Mouse (Mus musculus) erythroid progenitor cell, adult 5-6 weeks (primary cell): ENCODE results near the gene Zfp710. TPM values are rescaled to one million over a fixed set of nuclear protein-coding genes. Genes with fewer than 3 reads are reported as not detected.
"Not testable (repeated sequence)": the region's sequence is repeated elsewhere in the genome, so short reads cannot be mapped to it uniquely, and the experiment has no call there.

Experiments used
- ATAC-seq: replicated peaks from 2 replicates; pipeline ENCODE4 v1.8.0; 2016; ENCODE audit warnings: moderate number of reproducible peaks, mild to moderate bottlenecking, moderate TSS enrichment, inconsistent platforms; ENCODE audit not compliant: poor library complexity, low FRiP score, severe bottlenecking
- total RNA-seq, 2 experiments: library from RNA; stranded (forward) in 1 of 2; stranded (reverse) in 1 of 2; fragments of 150-400 nt in 1 of 2; fragments of 186-747, 209-891 nt in 1 of 2; gene quantifications; 2 replicates each; pipeline versions ENCODE4 v1.2.3 to v1.2.4; 2015 to 2017; ENCODE audit warnings: low replicate concordance in 2 of 2

Zfp710 gene
- total RNA-seq (2015; ENCODE audit: low replicate concordance) (5.4 and 10.9 TPM in 2 replicates), total RNA-seq (2017; ENCODE audit: low replicate concordance) (2.4 and 3.6 TPM in 2 replicates)

DNA sequence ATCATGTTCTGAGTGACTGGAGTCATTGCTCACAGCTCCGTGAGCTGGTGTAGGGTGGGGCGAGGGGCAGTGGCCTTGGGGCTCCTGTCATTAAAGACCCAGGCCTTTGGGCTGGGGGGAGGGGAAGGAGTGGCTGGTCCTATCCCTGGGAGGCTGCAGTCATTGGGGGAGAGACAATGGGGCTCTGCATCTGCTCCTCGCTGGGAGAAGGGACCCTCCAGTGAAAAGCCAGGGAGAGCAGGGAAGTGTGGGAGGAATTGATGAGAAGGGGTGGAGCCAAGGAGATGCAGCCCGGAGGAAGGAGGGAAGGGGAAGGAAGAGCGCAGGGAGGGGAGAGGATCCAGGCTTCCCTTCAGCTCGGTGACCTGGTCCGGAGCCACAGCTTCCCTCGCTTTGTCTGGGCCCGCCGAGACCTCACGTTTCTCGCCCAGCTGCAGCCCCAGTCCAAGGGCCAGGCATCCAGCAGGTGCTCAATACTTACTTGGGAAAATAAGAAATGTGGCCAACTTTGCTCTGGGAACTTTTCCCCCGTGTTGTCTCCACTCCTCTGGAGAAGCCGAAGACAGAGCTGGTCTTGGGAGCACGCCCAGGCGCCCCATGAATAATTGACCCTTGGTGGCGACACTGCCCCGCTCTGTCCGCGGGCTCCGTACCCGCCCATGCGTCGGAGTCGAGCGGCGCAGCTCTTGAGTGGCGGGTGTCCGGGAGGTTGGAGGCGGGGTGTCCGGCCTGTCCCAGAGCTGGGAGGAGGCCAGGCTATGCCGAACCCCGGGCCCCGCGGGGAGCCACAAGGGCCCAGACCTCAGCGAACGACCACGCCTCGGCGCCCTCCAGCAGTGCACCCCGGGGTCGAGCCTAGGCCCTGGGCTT is at the start of gene Zfp710:
Gene Zfp710, plus strand, starts transcription at position 294 of the 870 bp plus-strand sequence.
- ATAC-seq = peak; percentile 62; the same call in 1 of the 2 replicates

DNA sequence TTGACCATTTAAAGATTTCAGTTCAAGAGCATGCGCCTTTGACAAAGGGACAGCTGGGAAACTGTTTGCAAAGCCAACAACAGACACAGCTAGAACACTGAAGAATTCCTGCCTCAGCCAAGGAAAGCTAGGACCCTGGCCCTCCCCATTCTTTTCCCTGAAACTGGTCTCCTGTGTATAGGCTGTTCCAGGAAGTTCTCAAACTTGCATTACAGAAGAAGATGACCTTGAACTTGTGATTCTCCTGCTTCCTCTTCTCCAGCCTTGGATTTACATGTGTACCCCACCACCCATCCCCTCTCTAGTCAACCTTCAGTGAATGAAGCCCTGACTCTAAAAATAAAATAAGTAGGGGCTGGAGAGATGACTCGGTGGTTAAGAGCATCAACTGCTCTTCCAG is 49.3 kb upstream of the Zfp710 start:
- ATAC-seq = no peak

DNA sequence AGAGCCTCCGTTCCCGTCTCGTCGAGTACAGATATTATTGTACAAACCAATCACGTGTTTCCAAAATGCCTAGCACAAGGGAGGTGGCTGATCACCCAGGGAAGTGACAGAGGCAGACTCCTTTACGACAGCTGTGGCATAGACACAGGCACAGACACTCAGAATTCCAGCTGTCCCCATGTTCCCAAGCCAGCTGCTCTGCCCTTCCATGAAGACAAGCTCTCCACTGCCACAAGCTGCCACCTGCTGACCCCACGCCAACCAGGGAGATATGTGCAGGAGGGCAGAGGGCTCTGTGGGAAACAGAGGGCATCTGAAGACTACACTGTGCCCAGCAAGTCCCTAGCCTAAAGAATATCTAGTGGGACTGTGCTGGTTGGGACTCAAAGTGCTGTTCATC is 37.9 kb upstream of the Zfp710 start:
- ATAC-seq = no peak

DNA sequence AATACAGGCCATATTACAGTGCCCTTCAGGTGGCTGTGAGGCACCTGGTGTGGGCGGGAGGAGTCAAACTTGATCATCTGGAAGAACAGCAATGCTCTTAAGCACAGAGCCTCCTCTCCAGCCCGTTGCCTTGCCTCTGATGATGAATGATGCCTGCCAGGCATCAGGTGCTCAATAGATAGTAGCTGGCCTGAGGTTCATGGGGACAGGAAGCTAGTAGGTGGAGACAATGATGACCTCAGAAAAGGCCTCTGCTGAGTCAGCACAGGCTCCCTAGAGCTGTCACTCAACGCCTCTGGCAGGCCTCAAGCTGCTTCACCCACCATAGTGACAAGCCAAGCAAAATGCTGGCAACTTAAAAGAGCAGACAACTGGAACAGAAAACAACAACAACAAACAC is 36.9 kb upstream of the Zfp710 start:
- ATAC-seq = no peak

DNA sequence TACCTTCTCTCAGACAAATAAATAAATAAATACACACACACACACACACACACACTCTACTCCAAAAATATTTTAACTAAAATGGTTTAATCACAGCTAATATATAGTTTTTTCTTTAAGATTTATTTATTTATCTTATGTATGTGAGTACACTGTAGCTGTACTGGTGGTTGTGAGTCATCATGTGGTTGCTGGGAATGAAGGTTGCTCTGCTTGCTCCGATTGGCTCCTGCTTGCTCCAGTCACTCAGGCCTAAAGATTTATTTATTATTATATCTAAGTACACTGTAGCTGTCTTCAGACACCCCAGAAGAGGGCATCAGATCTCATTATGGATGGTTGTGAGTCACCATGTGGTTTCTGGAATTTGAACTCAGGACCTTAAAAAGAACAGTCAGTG is 36.1 kb upstream of the Zfp710 start:
- not testable (repeated sequence) for ATAC-seq

DNA sequence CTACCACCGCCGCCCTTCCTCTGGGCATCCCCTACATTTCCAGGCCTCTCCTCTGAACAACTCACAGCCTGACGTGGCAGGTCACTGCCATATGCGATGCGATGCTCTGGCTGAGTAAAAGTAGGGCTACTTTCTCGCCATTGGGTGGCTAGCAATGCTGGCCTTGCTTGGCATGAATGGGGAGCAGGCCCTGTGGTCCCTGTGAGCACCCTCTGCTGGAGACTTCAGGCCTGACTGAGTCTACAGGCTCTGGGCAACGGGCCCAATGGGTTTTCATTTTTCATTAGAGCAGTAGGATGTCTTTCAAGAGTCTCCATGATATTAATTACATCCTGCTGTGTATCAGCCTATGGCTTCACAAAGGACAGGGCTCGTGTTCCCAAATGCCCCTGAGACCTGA is 30.1 kb upstream of the Zfp710 start:
- ATAC-seq = 0 out of 2 replicates have a peak, but pooled peaks have one; percentile 30

DNA sequence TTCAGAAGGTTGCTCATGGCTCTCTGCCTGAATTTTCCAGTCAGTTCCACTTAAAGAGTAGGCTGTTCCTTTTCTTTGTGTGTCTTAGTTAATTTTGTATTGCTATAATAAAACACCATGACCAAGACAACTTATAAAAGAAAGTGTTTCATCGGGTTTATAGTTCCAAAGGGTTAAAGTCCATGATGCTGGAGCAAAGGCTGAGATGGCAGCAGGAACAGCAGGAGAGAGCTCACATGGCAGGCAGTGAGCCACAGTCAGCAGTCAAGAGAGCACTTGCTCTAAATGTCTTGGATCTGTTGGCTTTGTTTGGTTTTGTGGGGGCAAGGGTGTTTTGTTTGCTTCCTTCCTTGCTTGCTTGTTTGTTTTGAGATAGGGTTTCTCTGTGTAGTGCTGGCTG is 26.9 kb upstream of the Zfp710 start:
- ATAC-seq = no peak

DNA sequence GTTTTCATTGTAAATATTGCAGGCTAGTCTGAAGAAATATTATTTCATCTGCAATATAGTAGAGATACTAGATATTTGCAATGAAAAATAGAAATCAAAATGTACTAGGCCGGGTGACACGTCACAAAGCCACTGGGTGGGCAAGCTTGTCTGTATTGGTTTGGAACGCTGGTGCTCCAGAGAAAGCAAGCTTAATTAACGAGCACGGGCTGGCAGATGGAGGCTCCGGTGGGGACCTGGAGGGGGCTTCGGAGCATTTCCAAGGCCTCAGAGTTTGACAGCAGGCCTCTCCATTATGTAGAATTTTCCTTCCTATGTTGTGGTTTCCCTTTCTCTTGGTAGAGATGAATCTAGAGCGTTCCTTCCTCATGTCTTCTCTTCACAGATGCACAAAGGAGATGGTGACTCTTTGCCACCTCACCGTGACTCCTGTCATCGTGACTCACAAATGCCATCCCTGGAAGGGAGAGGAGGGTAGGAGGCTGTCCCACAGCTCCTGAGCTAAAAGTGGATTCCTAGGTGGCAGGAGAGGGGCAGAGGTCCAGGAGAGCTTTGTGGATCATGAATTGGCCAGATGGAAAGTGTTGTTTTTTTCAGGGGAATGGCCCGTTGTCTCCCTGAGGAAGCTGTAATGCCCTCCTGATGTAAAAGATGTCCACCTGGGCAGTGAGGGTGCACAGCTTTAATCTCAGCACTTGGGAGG is 22.1 kb upstream of the Zfp710 start:
- no peak for ATAC-seq

DNA sequence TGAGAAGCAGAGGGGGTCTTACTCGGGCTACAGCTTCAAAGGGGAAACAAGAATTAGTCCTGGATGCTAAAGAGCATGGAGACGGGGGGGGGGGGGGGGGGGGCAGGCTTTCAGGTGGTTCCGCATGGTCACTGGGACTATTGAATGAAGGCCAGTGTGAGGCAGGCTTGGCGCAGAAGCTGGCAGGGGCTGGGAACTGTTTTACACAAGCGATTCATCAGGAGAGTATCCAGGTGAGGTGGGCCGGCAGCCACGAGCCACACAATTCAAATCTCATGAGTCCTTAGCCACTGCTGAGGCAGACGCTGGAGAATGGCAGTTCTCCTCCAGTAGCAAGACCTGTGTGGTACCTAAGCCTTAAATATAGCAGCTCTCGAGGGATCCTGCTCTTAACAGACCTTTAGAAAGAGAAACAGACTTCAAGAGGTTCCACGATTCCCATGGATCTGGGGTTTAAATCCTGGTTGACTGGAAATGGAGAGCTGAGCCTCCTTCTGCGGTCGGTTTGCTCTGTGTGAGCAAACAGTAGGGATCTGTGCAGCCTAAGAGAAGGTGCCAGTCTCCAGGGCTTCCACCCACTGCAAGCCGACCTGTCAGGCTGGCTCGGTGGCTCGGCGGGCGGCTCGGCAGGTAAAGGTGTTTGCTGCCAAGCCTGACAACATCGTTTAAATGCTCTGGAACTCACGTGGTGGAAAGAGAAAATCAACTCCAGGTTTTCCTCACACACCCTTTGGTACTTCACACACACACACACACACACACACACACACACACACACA is 19.6 kb upstream of the Zfp710 start:
- no peak for ATAC-seq

DNA sequence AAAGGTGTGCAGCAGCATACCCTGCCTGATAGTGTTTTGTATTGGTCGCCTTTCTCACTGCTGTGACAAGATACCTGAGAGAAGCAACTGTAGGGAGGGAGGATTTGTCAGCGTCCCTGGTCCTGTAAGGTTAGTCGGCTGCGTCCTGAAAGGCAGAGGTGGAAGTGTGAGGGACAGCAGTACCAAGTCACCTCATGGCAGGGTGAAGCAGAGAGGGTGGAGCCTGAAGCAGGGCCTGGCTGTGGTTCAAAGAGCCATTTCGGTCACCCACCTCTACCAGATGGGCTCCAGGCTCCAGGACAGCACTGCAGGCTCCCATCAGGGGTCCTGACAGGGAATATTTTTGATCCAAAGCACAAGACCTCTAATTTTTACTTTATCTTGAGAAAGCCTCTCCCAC is 13.9 kb upstream of the Zfp710 start:
- ATAC-seq = no peak

DNA sequence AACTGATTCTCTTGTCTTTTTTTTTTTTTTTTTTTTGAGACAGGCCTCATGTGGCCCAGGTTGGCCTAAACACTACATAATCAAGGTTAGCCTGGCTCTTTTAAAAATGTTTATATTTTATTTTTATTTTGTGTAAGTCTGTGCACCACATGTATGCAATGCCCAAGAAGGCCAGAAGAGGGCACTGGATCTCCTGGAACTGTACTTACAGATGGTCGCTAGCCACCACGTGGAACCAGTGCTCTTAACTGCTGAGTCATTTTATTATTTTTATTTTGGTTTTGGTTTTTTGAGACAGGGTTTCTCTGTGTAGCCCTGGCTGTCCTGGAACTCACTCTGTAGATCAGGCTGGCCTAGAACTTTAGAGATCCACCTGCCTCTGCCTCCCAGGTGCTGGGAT is 13.1 kb upstream of the Zfp710 start:
- ATAC-seq = no peak

DNA sequence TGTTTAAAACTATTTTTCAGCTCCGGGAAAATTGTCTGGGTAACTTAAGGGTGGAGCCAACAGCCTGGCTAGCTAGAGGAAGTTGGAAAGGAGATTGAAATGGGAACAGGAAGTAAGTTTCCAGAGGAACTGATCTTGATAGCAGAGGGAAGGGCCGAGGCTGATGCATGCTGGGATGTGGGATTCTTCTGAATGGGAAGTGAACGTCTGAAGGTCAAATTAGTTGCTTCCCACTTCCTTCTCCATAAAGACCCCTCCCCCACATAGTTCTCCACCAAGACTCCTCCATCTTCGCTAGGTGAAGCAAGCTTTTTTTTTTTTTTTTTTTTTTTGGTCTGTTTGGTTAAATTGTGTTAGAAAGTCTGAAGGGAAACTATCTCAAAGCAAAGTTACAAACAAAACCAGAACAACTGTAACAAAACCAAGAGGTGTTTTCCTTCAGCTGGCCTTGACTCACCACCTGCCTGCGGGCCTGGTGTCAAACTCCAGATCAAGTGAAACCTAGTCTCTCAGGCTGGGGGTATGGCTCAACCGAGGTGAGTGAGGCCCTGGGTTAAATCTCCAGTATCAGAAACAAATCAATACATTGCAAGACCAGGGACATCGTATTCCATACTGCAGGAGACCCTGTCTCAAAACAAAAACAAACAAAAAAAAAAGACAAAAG is 10.6 kb upstream of the Zfp710 start:
- ATAC-seq = no peak

DNA sequence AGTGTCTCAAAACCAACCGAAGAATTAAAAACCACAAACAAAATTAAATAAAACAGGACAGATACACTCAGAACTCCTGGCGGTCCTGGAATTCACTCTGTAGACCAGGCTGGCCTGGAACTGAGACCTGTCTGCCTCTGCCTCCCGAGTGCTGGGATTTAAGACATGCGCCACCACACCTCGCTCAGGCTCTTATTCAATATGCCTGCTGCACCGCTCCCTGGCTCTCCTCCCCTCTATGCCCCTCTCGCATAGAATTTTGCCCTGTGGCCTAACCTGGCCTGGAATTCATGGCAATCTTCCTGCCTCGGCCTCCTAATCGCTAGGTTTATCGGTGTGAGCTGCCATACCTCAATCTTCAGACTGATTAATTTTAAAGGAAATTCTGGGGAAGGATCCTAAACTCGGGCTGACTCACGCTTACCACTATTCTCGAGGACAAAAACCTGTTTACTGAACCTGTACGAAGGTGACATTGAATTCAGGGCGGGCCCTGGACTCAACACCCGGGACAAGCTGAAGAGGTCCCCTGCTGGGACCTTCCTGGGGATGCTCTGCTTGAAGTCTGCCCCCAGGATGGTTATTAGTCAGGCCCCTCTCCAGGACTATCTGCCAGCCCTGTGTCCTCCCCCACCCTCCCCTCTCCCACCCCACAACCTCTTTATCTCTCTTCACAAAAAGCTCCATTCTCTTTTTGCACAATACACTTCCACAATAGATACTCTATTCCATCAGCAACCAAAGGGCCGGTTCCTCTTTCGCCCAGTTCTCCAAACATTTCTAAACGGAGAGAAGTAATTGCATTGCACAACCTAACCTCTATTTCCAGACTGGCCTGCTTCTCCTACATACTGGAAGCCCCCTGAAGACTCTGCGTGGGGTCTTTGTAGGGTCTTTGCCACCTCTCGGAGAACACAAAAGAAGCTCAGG is 9.5 kb upstream of the Zfp710 start:
- no peak for ATAC-seq

DNA sequence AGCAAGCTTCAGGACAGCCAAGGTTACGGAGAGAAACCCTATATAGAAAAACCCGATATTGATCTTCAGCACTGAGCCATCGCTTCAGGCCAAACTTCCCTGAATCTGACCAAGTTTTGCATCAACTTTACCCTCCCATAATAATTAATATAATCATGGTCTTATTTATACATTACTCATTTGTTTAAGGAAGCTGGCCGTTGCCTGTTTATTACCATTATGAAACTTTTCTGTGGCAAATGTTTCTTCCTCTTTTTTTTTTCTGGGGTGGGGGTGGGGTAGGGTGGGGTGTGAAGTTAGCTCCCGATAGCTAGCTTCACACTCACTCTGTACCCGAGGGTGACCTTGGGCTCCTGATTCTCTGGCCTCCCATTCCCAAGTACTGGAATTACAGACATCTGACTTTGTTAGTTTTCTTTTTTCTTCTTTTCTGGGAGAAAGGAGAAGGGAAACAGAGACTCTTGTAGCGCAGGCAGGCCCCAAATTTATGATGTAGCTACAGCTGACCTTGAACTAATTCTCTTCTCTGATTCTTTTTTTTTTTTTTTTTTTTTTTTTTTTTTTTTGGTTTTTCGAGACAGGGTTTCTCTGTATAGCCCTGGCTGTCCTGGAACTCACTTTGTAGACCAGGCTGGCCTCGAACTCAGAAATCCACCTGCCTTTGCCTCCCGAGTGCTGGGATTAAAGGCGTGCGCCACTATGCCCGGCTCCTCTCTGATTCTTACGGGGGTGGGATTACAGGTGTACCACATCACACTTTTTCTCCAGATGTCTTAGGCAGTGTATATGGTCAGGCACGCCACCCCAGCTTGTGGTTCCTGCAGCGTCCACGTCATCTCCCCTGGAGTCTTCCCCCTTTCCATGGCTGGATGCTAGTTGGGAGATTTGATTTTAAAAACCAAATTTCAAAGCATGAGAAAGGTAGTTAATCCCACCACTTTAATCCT is 5.8 kb upstream of the Zfp710 start:
- no peak for ATAC-seq

DNA sequence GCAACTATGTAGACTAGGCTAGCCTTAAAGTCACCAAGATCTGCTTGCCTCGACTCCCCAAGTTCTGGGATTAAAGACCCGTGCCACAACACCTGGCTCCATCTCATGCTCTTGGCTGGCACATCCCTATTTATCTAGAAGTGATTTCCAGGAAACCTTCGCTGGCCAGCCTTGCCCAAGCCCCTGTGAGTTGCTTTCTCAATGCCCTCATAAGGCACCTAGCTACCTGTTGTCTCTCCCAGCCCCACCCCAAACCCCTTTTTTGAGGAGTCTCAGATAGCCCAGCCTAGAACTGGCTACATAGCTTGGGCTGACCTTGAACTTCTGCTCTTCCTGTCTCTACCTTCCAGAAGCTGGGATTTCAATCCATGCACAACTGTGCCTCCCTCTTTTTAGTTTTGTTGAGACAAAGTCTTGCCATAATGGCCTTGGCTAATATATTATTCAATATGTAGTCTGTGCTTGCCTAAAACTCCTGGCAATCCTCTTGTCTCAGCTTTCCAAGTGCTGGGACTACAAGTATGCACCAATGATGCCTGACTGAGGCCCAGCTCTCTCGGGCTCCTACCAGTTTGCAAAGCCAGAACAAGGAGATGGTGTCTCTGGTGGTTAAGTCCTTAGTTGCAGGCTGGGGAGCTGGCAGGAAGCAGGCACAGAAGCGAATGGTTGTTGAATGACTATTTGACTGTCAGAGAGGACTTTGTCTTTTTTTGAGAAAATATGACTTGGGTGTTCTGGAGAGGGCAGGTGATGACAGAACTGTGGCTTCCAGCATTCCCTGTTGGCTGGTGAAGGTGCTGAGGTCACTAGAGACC is 786 bp upstream of the Zfp710 start:
- ATAC-seq = no peak

DNA sequence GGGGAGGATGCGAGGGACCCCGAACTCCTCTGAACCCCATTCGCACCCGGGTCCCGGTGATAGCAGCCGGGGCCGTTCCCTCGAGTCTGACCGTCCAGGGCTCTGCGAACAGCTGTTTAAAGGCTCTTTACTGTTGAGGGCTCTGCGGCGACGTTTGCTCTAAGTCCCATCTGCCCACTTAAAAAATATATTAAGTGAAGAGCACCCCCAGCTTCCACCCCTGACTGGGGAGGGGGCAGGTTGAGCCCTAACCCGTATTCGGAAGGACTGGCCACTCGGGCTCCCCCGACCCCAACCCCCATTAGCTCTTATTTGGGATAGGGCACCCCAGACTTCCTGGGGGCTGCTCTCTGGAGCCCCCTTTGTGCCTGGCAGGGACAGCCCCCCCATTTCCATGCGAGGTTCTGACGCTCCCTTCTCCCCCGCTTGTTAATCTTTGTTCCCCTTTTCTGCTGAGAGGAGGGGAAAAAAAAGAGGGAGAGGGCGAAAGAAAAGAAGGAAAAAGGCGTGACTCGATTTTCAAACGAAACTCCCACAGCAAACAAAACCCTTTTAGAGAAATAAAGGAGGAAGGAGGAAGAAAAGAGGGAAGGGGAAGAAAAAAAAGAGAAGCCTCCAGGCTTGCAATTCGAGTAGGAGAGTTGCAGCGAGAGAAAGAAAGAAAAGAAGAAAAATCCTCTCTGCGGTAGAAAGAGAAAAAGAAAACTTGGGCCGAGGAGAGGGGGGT is 940 bp downstream of the Zfp710 start:
- ATAC-seq = no peak
